Mouse (Mus musculus): ENCODE results near the gene Lig4. TPM values are rescaled to one million over a fixed set of nuclear protein-coding genes. Genes with fewer than 3 reads are reported as not detected.

The Lig4 gene
- 0.01 TPM in 1 of 2 replicates, not detected in the other for polyA plus RNA-seq (2012)

GRCm38 (mm10) chr8:9977573-9978314 is at the start of gene Lig4, which contains the start of gene Abhd13:
Lig4 (minus strand) TSS chr8:9977686.
Abhd13 (plus strand) TSS chr8:9977707.
- TF ChIP-seq GATA1 (IDR thresholded peaks at IDR 0.05; ENCODE audit: low read length) (no peak), TAL1 (IDR thresholded peaks at IDR 0.05; ENCODE audit: low read length) (no peak)
- H3K4me3 ChIP-seq (replicated peaks): peak within 1 kb of the TSS; percentile 88
- H3K4me1 ChIP-seq (ENCODE audit: control insufficient read depth): peaks cover 51% of the 10 kb centered on the region
- no peaks in the 10 kb centered on the region for H3K9me3 ChIP-seq (ENCODE audit: control insufficient read depth, low read length)
- H3K27me3 ChIP-seq (ENCODE audit: control insufficient read depth): no peaks in the 10 kb centered on the region
- H3K36me3 ChIP-seq (ENCODE audit: control insufficient read depth): peaks cover 17% of the 10 kb centered on the region

- H3K9me3 ChIP-seq (ENCODE audit: control insufficient read depth, low read length): no peaks in the 10 kb centered on the region
- TF ChIP-seq GATA1 (IDR thresholded peaks at IDR 0.05; ENCODE audit: low read length) (no peak), TAL1 (IDR thresholded peaks at IDR 0.05; ENCODE audit: low read length) (no peak)
- no peaks in the 10 kb centered on the region for H3K27me3 ChIP-seq (ENCODE audit: control insufficient read depth)
- no peak overlapping the region for H3K4me3 ChIP-seq (replicated peaks)
- no peaks in the 10 kb centered on the region for H3K4me1 ChIP-seq (ENCODE audit: control insufficient read depth)
- no peaks in the 10 kb centered on the region for H3K36me3 ChIP-seq (ENCODE audit: control insufficient read depth)
These were observed 39.7 kb upstream of the Lig4 start for GRCm38 (mm10) chr8:10017231-10017630.

- Histone ChIP-seq H3K9me3 (ENCODE audit: control insufficient read depth, low read length) (no peaks in the 10 kb centered on the region), H3K4me3 (replicated peaks) (no peak overlapping the region), H3K36me3 (ENCODE audit: control insufficient read depth) (no peaks in the 10 kb centered on the region), H3K4me1 (ENCODE audit: control insufficient read depth) (no peaks in the 10 kb centered on the region), H3K27me3 (ENCODE audit: control insufficient read depth) (no peaks in the 10 kb centered on the region)
- TF ChIP-seq TAL1 (IDR thresholded peaks at IDR 0.05; ENCODE audit: low read length) (no peak), GATA1 (IDR thresholded peaks at IDR 0.05; ENCODE audit: low read length) (no peak)
These were observed 38.8 kb upstream of the Lig4 start for GRCm38 (mm10) chr8:10016252-10016651.

GRCm38 (mm10) chr8:10007660-10008028 is 30.2 kb upstream of the Lig4 start:
- no peak for TF ChIP-seq GATA1 (IDR thresholded peaks at IDR 0.05; ENCODE audit: low read length)
- TF ChIP-seq TAL1 (IDR thresholded peaks at IDR 0.05; ENCODE audit: low read length): no peak
- Histone ChIP-seq H3K9me3 (ENCODE audit: control insufficient read depth, low read length) (no peaks in the 10 kb centered on the region), H3K4me1 (ENCODE audit: control insufficient read depth) (no peaks in the 10 kb centered on the region), H3K36me3 (ENCODE audit: control insufficient read depth) (no peaks in the 10 kb centered on the region), H3K4me3 (replicated peaks) (no peak overlapping the region), H3K27me3 (ENCODE audit: control insufficient read depth) (peaks cover 13% of the 10 kb centered on the region)

GRCm38 (mm10) chr8:10006986-10007659 is 29.6 kb upstream of the Lig4 start:
- Histone ChIP-seq H3K4me1 (ENCODE audit: control insufficient read depth) (no peaks in the 10 kb centered on the region), H3K27me3 (ENCODE audit: control insufficient read depth) (peaks cover 13% of the 10 kb centered on the region), H3K36me3 (ENCODE audit: control insufficient read depth) (no peaks in the 10 kb centered on the region), H3K9me3 (ENCODE audit: control insufficient read depth, low read length) (no peaks in the 10 kb centered on the region), H3K4me3 (replicated peaks) (no peak overlapping the region)
- TF ChIP-seq TAL1 (IDR thresholded peaks at IDR 0.05; ENCODE audit: low read length): no peak
- no peak for TF ChIP-seq GATA1 (IDR thresholded peaks at IDR 0.05; ENCODE audit: low read length)

GRCm38 (mm10) chr8:10006156-10006985 is 28.9 kb upstream of the Lig4 start, which contains the start of gene Tnfsf13b:
Tnfsf13b (plus strand) TSS chr8:10006467.
- TF ChIP-seq GATA1 (IDR thresholded peaks at IDR 0.05; ENCODE audit: low read length) (no peak), TAL1 (IDR thresholded peaks at IDR 0.05; ENCODE audit: low read length) (no peak)
- Histone ChIP-seq H3K4me3 (replicated peaks) (no peak within 1 kb of the TSS), H3K9me3 (ENCODE audit: control insufficient read depth, low read length) (no peaks in the 10 kb centered on the region), H3K27me3 (ENCODE audit: control insufficient read depth) (peaks cover 13% of the 10 kb centered on the region), H3K36me3 (ENCODE audit: control insufficient read depth) (no peaks in the 10 kb centered on the region), H3K4me1 (ENCODE audit: control insufficient read depth) (no peaks in the 10 kb centered on the region)

- peaks cover 13% of the 10 kb centered on the region for H3K27me3 ChIP-seq (ENCODE audit: control insufficient read depth)
- no peak overlapping the region for H3K4me3 ChIP-seq (replicated peaks)
- no peaks in the 10 kb centered on the region for H3K4me1 ChIP-seq (ENCODE audit: control insufficient read depth)
- TF ChIP-seq TAL1 (IDR thresholded peaks at IDR 0.05; ENCODE audit: low read length) (no peak), GATA1 (IDR thresholded peaks at IDR 0.05; ENCODE audit: low read length) (no peak)
- H3K36me3 ChIP-seq (ENCODE audit: control insufficient read depth): no peaks in the 10 kb centered on the region
- H3K9me3 ChIP-seq (ENCODE audit: control insufficient read depth, low read length): no peaks in the 10 kb centered on the region
These were observed 26.6 kb upstream of the Lig4 start for GRCm38 (mm10) chr8:10004115-10004514.

- TF ChIP-seq TAL1 (IDR thresholded peaks at IDR 0.05; ENCODE audit: low read length) (no peak), GATA1 (IDR thresholded peaks at IDR 0.05; ENCODE audit: low read length) (no peak)
- H3K9me3 ChIP-seq (ENCODE audit: control insufficient read depth, low read length): no peaks in the 10 kb centered on the region
- H3K27me3 ChIP-seq (ENCODE audit: control insufficient read depth): no peaks in the 10 kb centered on the region
- peaks cover 30% of the 10 kb centered on the region for H3K36me3 ChIP-seq (ENCODE audit: control insufficient read depth)
- peaks cover 48% of the 10 kb centered on the region for H3K4me1 ChIP-seq (ENCODE audit: control insufficient read depth)
- H3K4me3 ChIP-seq (replicated peaks): no peak overlapping the region
These were observed 2.7 kb upstream of the Lig4 start for GRCm38 (mm10) chr8:9980188-9980587.

GRCm38 (mm10) chr8:9979746-9980145 is 2.3 kb upstream of the Lig4 start:
- no peak for TF ChIP-seq GATA1 (IDR thresholded peaks at IDR 0.05; ENCODE audit: low read length)
- no peak for TF ChIP-seq TAL1 (IDR thresholded peaks at IDR 0.05; ENCODE audit: low read length)
- Histone ChIP-seq H3K27me3 (ENCODE audit: control insufficient read depth) (no peaks in the 10 kb centered on the region), H3K36me3 (ENCODE audit: control insufficient read depth) (peaks cover 30% of the 10 kb centered on the region), H3K9me3 (ENCODE audit: control insufficient read depth, low read length) (no peaks in the 10 kb centered on the region), H3K4me1 (ENCODE audit: control insufficient read depth) (peaks cover 51% of the 10 kb centered on the region), H3K4me3 (replicated peaks) (no peak overlapping the region)

Measured in erythroblast, embryonic 14.5 days (primary cell).